Mouse (Mus musculus): ENCODE results near the gene Pla2g2e. TPM values are rescaled to one million over a fixed set of nuclear protein-coding genes. Genes with fewer than 3 reads are reported as not detected.

Pla2g2e gene
- polyA plus RNA-seq, 1 experiment from 2014 or later = not detected

DNA sequence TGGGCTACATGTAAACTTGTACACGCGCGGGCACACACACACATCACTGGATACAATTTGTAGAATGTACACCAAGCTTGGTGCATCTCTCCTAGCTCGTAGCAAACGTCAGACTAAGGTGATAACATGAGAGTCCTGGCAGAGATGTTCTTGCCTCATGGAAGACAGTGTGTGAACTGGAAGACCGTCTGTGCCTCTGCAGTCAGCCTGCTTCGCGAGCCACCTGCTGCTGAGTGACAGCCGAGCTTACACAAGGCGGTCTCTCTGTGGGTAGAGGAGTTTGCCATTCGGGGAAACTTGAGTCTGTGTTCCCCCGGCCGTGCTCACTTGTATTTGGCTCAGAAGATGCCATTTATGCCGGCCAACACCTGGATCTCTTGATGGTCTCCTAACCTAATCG, 19.3 kb upstream of the Pla2g2e start:
- Histone ChIP-seq H3K4me1 (ENCODE audit: control insufficient read depth, low read depth, low read length) (no peaks in the 10 kb centered on the region), H3K36me3 (ENCODE audit: control insufficient read depth, insufficient read depth) (no peaks in the 10 kb centered on the region), H3K27ac (ENCODE audit: low read length) (no peak overlapping the region), H3K4me3 (ENCODE audit: low read depth, low read length) (no peak overlapping the region), H3K27me3 (ENCODE audit: control insufficient read depth, insufficient read depth, low read depth, low read length) (peaks cover 3% of the 10 kb centered on the region), H3K4me2 (ENCODE audit: low read depth, low read length) (no peak overlapping the region), H3K9ac (ENCODE audit: low read depth, low read length) (no peak overlapping the region), H3K9me3 (replicated peaks; ENCODE audit: control insufficient read depth, low read length) (no peaks in the 10 kb centered on the region)
- no peak for ATAC-seq (ENCODE audit: low read depth)
- 60% methylated on average over 15 of the region's 15 CpGs for WGBS (ENCODE audit: insufficient replicate concordance)

DNA sequence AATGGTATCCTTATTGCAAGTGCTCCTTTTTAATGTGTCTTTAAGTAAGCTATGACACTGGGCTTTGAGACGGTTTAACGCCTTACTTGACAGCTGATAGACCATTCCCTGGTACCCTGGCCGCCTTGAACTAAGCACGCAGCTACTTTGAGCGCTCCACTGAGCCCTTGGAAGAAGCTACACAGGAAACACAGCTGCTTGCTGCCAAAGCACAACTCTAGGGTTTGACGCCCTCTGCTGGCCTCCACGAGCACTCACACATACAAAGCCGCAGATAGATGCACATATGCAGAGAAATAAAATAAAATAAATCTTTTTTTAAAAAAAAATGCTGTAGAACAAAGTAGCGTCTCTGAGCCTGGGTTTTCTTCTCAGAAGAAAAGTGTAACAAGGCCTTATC, 18.5 kb upstream of the Pla2g2e start:
- no peak overlapping the region for H3K4me3 ChIP-seq (ENCODE audit: low read depth, low read length)

DNA sequence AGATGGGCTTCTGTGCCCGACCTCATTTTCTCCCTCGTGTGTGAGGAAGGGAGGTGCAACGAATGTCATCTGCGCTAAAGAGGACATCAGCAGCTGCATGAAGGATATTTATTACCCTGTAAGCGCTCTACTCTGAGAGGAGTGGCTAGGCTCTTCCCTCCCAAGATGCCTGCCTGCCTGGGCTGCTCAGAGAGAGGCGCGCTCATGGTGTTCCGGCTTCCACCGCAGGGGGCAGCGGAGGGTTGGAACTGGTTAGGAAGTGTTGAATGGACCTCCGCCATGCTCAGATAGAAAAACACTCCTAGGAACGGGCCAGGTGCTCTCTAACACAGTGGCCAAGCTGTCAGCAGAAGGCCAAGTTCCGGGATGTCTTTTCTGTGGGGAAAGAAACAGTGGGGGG, 18.0 kb upstream of the Pla2g2e start:
- H3K4me3 ChIP-seq (ENCODE audit: low read depth, low read length) = no peak overlapping the region
- peaks cover 3% of the 10 kb centered on the region for H3K27me3 ChIP-seq (ENCODE audit: control insufficient read depth, insufficient read depth, low read depth, low read length)
- no peak overlapping the region for H3K9ac ChIP-seq (ENCODE audit: low read depth, low read length)
- no peak overlapping the region for H3K27ac ChIP-seq (ENCODE audit: low read length)
- H3K9me3 ChIP-seq (replicated peaks; ENCODE audit: control insufficient read depth, low read length) = no peaks in the 10 kb centered on the region
- no peaks in the 10 kb centered on the region for H3K4me1 ChIP-seq (ENCODE audit: control insufficient read depth, low read depth, low read length)
- no peak overlapping the region for H3K4me2 ChIP-seq (ENCODE audit: low read depth, low read length)
- WGBS (ENCODE audit: insufficient replicate concordance) = 7% methylated on average over 13 of the region's 13 CpGs
- H3K36me3 ChIP-seq (ENCODE audit: control insufficient read depth, insufficient read depth) = no peaks in the 10 kb centered on the region
- ATAC-seq (ENCODE audit: low read depth) = no peak

More for the DNA sequence above, 18.5 kb upstream of the Pla2g2e start:
- Histone ChIP-seq H3K9me3 (replicated peaks; ENCODE audit: control insufficient read depth, low read length) (no peaks in the 10 kb centered on the region), H3K36me3 (ENCODE audit: control insufficient read depth, insufficient read depth) (no peaks in the 10 kb centered on the region), H3K9ac (ENCODE audit: low read depth, low read length) (no peak overlapping the region), H3K27ac (ENCODE audit: low read length) (no peak overlapping the region), H3K4me2 (ENCODE audit: low read depth, low read length) (no peak overlapping the region), H3K4me1 (ENCODE audit: control insufficient read depth, low read depth, low read length) (no peaks in the 10 kb centered on the region), H3K27me3 (ENCODE audit: control insufficient read depth, insufficient read depth, low read depth, low read length) (peaks cover 3% of the 10 kb centered on the region)
- no peak for ATAC-seq (ENCODE audit: low read depth)
- 17% methylated on average over 9 of the region's 9 CpGs for WGBS (ENCODE audit: insufficient replicate concordance)

DNA sequence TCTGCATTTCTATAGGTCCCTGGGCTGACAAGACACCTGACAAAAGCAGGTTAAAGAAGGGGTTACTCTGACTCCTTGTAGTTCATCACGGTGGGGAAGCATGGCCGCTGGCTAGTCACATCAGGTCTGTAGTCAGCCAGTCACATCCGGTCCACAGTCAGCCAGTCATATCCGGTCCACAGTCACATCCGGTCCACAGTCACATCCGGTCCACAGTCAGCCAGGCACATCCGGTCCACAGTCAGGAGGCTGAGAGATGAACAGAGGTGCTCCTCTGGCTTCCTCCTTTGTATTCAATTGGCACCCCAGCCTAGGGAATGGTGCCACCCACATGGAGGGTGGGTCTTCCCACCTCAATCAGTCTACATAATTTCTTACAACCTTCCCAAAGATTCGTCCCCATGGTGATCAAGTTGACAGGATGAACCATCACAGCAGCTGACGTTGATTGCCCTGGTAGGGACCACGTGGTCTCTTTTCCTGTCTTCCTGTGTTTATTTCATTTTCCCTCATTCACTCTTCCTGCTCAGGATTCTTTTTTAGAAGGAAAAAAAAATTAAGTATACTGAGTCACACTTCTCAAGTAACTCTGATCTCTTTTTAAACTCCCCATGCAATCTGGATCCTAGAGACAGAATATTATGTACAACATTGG, 14.3 kb upstream of the Pla2g2e start, which contains the start of gene Pla2g5:
Gene Pla2g5 (minus strand): TSS at position 139 of the 655 bp plus-strand sequence.
- H3K4me3 ChIP-seq (ENCODE audit: low read depth, low read length) = no peak within 1 kb of the TSS
- H3K27me3 ChIP-seq (ENCODE audit: control insufficient read depth, insufficient read depth, low read depth, low read length) = peaks cover 3% of the 10 kb centered on the region
- WGBS (ENCODE audit: insufficient replicate concordance) = 51% methylated on average over 10 of the region's 10 CpGs
- no peak within 1 kb of the TSS for H3K4me2 ChIP-seq (ENCODE audit: low read depth, low read length)
- no peak within 1 kb of the TSS for H3K9ac ChIP-seq (ENCODE audit: low read depth, low read length)
- H3K27ac ChIP-seq (ENCODE audit: low read length) = no peak within 1 kb of the TSS
- no peaks in the 10 kb centered on the region for H3K9me3 ChIP-seq (replicated peaks; ENCODE audit: control insufficient read depth, low read length)
- ATAC-seq (ENCODE audit: low read depth) = no peak
- H3K36me3 ChIP-seq (ENCODE audit: control insufficient read depth, insufficient read depth) = no peaks in the 10 kb centered on the region
- H3K4me1 ChIP-seq (ENCODE audit: control insufficient read depth, low read depth, low read length) = no peaks in the 10 kb centered on the region

DNA sequence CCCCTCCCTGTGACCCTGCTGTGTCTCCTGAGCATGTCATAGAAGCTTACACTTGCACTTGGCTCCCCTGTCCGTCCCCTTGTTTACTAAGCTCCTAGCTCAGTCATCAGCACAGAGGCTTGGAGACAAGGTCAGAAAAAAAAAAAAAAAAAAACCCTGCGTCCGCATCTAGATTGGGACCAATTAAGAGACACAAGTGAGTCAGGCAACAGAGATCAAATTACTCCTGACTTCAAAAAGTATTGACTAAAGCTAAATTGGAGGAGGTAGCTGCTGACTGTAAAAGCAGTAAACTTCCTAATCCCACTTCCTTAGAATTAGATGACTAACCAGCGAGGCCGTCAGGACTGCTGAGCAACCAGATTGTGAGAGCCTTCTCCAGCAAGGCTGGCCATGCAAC, 12.7 kb upstream of the Pla2g2e start:
- H3K27ac ChIP-seq (ENCODE audit: low read length) = no peak overlapping the region
- no peaks in the 10 kb centered on the region for H3K36me3 ChIP-seq (ENCODE audit: control insufficient read depth, insufficient read depth)
- H3K9ac ChIP-seq (ENCODE audit: low read depth, low read length) = no peak overlapping the region
- H3K4me1 ChIP-seq (ENCODE audit: control insufficient read depth, low read depth, low read length) = no peaks in the 10 kb centered on the region
- H3K4me3 ChIP-seq (ENCODE audit: low read depth, low read length) = no peak overlapping the region
- no peaks in the 10 kb centered on the region for H3K9me3 ChIP-seq (replicated peaks; ENCODE audit: control insufficient read depth, low read length)
- no peaks in the 10 kb centered on the region; the same call in none of the 2 replicates for H3K27me3 ChIP-seq (ENCODE audit: control insufficient read depth, insufficient read depth, low read depth, low read length)
- WGBS (ENCODE audit: insufficient replicate concordance) = 22% methylated on average over 5 of the region's 5 CpGs
- ATAC-seq (ENCODE audit: low read depth) = no peak
- H3K4me2 ChIP-seq (ENCODE audit: low read depth, low read length) = no peak overlapping the region

DNA sequence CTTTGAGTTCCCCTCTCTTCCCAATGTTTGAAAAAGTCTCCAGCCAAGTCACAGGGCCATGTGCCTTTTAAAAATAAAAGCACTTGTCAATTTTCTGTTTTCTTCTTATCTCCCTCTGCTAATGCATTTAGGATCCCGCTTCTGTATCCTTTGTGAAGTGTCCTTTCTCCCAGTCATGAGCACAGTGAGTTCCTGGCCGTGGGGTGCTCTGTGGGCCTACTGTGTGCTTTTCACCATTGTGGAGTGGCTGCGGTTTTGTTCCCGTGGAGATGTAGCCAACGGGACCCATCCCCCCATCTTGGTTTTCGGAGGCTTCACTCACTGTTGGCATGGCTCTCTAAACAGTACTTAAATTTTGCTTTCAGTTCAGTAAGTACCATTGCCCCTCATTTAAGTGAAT, 11.8 kb upstream of the Pla2g2e start:
- no peak overlapping the region for H3K4me3 ChIP-seq (ENCODE audit: low read depth, low read length)
- WGBS (ENCODE audit: insufficient replicate concordance) = 47% methylated on average over 6 of the region's 6 CpGs
- no peak overlapping the region for H3K9ac ChIP-seq (ENCODE audit: low read depth, low read length)
- H3K36me3 ChIP-seq (ENCODE audit: control insufficient read depth, insufficient read depth) = no peaks in the 10 kb centered on the region
- H3K4me1 ChIP-seq (ENCODE audit: control insufficient read depth, low read depth, low read length) = no peaks in the 10 kb centered on the region
- H3K4me2 ChIP-seq (ENCODE audit: low read depth, low read length) = no peak overlapping the region
- no peaks in the 10 kb centered on the region for H3K9me3 ChIP-seq (replicated peaks; ENCODE audit: control insufficient read depth, low read length)
- no peak overlapping the region for H3K27ac ChIP-seq (ENCODE audit: low read length)
- no peaks in the 10 kb centered on the region; the same call in 1 of the 2 replicates for H3K27me3 ChIP-seq (ENCODE audit: control insufficient read depth, insufficient read depth, low read depth, low read length)
- ATAC-seq (ENCODE audit: low read depth) = no peak

DNA sequence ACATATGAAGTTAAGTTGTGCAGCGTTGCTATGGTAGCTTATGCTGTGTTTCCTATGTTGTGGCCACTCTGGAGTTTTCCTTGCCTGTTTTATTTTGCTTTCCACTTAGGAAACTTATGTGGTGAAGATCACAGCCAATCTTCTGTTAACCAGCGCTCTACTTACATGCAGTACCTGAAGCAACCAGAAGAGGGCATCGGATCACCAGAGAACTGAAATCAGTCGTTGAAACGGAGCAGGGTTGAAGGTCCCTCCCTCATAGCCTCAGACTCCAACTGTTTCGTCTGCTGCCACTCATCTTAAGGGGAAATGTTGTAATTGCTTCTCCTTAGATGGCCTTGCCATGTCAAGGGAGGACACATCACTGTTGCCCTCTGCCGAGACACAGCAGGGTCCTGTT, 11.3 kb upstream of the Pla2g2e start:
- no peak overlapping the region for H3K9ac ChIP-seq (ENCODE audit: low read depth, low read length)
- 9% methylated on average over 7 of the region's 7 CpGs for WGBS (ENCODE audit: insufficient replicate concordance)
- no peak overlapping the region for H3K4me3 ChIP-seq (ENCODE audit: low read depth, low read length)
- H3K4me1 ChIP-seq (ENCODE audit: control insufficient read depth, low read depth, low read length) = no peaks in the 10 kb centered on the region
- no peak overlapping the region for H3K4me2 ChIP-seq (ENCODE audit: low read depth, low read length)
- no peak overlapping the region for H3K27ac ChIP-seq (ENCODE audit: low read length)
- H3K9me3 ChIP-seq (replicated peaks; ENCODE audit: control insufficient read depth, low read length) = no peaks in the 10 kb centered on the region
- H3K36me3 ChIP-seq (ENCODE audit: control insufficient read depth, insufficient read depth) = no peaks in the 10 kb centered on the region
- ATAC-seq (ENCODE audit: low read depth) = no peak
- no peaks in the 10 kb centered on the region; the same call in 1 of the 2 replicates for H3K27me3 ChIP-seq (ENCODE audit: control insufficient read depth, insufficient read depth, low read depth, low read length)

DNA sequence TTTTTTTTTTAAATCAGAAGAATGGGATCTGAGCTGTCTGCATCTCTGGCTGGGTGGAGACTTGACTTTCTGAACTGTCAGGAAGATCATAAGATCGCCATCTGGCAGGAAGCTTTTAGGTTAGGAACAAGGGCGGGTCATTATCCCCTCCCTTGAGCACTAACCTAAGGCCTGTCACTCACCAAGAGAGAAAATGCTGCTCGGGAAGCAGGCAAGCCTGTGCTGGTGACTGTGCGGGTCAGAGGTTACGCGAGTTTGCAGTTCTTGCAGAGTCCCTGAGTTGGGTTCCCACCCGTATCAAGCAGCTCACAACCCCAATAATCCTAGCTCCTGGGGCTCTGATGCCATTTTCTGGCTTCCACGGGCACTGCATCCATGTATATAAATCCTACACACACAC, 9.1 kb upstream of the Pla2g2e start:
- no peak overlapping the region for H3K4me2 ChIP-seq (ENCODE audit: low read depth, low read length)
- no peaks in the 10 kb centered on the region; the same call in 1 of the 2 replicates for H3K27me3 ChIP-seq (ENCODE audit: control insufficient read depth, insufficient read depth, low read depth, low read length)
- H3K9me3 ChIP-seq (replicated peaks; ENCODE audit: control insufficient read depth, low read length) = no peaks in the 10 kb centered on the region
- no peak overlapping the region for H3K9ac ChIP-seq (ENCODE audit: low read depth, low read length)
- 49% methylated on average over 8 of the region's 8 CpGs for WGBS (ENCODE audit: insufficient replicate concordance)
- H3K36me3 ChIP-seq (ENCODE audit: control insufficient read depth, insufficient read depth) = no peaks in the 10 kb centered on the region
- H3K4me3 ChIP-seq (ENCODE audit: low read depth, low read length) = no peak overlapping the region
- ATAC-seq (ENCODE audit: low read depth) = no peak
- H3K27ac ChIP-seq (ENCODE audit: low read length) = no peak overlapping the region
- H3K4me1 ChIP-seq (ENCODE audit: control insufficient read depth, low read depth, low read length) = no peaks in the 10 kb centered on the region

DNA sequence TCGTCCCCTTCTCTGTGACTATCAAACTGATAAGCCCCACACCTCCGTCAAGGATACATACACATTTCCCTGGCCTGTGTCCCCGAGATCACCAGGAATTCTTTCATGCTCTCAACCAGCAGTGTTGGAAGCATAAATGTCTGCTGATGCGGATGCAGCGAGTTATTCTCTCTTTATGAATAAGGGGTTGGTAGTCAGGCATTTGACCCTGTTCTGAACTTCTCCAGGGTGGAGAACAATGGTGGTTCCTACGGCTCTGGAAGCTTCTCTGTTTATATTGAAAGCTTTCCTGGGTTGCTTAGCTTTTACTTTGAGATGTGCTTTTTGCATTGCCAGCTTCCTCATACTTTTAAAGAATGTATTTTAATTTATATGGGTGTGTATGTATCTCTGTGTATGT, 3.9 kb upstream of the Pla2g2e start, which contains the start of gene Gm13030:
Gene Gm13030 (minus strand): TSS at position 101 of the 400 bp plus-strand sequence.
- Histone ChIP-seq H3K4me3 (ENCODE audit: low read depth, low read length) (no peak within 1 kb of the TSS), H3K36me3 (ENCODE audit: control insufficient read depth, insufficient read depth) (no peaks in the 10 kb centered on the region), H3K27me3 (ENCODE audit: control insufficient read depth, insufficient read depth, low read depth, low read length) (no peaks in the 10 kb centered on the region), H3K9me3 (replicated peaks; ENCODE audit: control insufficient read depth, low read length) (no peaks in the 10 kb centered on the region), H3K27ac (ENCODE audit: low read length) (no peak within 1 kb of the TSS), H3K9ac (ENCODE audit: low read depth, low read length) (no peak within 1 kb of the TSS), H3K4me1 (ENCODE audit: control insufficient read depth, low read depth, low read length) (no peaks in the 10 kb centered on the region), H3K4me2 (ENCODE audit: low read depth, low read length) (no peak within 1 kb of the TSS)
- ATAC-seq (ENCODE audit: low read depth) = no peak
- WGBS (ENCODE audit: insufficient replicate concordance) = 56% methylated on average over 6 of the region's 6 CpGs

Measured in liver, embryonic 16.5 days (tissue).